Mouse (Mus musculus): Measurements from ENCODE around the gene Rpl18.

Gene Rpl18

DNA sequence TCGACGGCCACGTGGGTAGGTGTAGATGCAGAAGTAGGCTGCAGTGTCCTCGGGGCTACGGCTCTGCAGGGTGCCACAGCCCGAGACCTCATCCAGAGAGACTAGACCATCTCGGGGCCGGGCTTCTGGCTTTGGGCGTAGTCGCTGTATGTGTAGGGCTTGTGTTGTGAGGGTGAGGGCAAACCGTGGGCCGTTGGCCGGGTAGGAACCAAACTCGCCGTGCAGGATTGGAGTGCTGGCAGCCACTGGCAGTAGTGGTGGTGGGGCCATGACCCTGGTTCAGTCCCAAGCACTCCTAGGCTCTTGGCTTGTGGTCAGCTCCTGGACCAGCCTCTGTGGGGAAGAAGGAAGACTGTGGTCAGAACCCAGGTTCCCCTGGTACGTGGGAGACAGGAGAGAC lies 1.9 kb upstream of the Rpl18 start:
- no peak for DNase-seq (ENCODE audit: low read depth, low spot score)

DNA sequence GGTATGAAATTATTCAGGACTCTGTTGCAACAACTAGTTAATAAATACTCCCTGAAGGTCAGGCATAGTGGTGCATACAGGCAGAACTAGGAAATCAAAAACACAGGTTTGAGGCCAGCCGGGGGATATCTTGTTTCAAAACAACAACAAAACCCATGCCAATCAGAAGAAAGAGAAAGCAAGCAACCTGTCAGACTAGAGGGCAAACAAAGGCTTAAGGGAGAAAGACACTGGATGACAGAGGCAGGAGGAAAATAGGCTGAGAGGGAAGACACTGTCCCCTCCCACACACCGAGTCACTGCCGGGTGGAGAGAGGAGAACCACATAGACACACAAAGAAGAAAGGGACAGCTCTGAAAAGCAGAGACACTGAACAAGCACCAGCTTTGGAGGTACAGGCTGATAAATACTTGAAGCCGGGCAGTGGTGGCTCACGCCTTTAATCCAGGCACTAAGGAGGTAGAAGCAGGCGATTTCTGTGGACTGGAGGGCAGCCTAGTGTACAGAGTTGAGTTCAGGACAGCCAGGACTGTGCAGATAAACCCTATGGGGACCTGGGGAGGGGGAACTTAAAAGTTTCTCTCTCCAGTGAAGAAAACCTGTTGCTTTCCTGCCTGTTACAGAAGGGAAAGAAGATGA lies 1.3 kb upstream of the Rpl18 start:
- no peak for DNase-seq (ENCODE audit: low read depth, low spot score)

DNA sequence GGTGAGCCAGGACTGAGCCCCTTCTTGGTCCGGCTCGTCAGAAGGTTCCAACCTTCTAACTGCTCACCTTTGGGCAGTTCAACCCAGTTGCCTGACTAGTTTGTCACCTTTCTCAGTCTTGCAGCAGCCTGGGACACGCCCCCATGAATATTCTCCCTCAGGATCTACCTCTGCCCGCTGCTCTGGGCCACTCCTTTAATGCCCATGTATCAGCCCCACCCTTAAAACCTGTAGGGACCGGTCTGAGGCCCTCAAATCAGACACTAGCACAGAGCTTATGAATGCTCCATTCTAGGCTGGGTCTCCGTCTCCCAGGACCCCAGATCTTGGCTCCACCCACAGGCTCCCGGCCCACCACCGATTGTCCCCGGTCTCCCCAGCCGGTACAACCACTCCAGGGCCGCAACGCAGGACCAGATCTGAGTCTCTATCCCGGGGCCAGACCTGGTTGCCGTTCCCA lies 597 bp upstream of the Rpl18 start:
- DNase-seq (ENCODE audit: low read depth, low spot score): no peak

DNA sequence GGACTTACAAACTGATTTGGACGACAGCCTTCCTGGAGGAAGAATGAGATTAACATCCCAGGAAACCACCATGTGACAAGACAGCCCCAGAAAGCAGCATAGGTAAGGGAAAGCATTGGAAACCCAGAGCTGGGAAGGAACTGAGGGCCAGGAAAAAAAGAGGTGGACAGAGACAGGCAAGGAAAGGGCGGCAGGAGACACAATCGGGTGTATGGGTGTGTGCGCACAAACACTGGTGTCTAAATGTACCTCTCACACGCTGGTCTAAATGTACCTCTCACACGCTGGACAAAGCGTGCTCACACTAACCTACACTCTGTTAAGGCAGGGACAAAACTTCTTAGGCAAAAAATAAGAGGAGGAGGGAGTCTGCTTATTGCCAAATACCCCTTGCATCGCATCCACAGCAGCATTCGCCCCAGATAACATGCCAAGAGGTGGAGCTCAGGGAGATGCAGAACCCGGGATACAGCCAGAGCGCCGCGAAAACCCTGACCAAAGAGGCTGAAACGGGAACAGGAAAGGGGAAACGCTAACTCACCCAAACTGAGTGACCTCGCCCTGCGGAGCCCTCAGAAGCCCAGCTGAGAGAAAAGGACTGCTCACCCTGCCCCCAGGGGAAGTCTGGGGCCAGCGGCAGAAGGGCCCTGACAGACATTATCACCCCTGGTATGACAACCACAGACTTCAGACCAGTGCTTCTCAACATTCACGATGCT lies 643 bp downstream of the Rpl18 start:
- no peak for DNase-seq (ENCODE audit: low read depth, low spot score)

DNA sequence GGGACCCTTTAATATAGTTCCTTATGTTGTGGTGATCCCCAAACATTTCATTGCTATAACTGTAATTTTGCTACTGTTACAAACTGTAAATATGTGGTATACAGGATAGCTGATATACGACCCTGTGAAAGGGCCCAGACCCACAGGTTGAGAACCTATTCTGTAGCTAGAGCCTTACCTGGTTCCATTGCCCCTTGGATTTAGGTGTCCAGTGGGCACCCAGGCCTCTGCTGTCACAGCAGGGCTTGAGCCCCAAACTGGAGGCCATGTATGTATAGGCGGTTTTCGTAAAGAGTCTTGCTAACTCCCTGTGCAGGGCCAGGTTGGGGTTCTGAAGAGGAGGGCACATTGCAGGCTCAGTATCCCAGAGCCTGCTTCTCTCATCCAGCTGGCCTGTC lies 1.2 kb downstream of the Rpl18 start:
- no peak for DNase-seq (ENCODE audit: low read depth, low spot score)

DNA sequence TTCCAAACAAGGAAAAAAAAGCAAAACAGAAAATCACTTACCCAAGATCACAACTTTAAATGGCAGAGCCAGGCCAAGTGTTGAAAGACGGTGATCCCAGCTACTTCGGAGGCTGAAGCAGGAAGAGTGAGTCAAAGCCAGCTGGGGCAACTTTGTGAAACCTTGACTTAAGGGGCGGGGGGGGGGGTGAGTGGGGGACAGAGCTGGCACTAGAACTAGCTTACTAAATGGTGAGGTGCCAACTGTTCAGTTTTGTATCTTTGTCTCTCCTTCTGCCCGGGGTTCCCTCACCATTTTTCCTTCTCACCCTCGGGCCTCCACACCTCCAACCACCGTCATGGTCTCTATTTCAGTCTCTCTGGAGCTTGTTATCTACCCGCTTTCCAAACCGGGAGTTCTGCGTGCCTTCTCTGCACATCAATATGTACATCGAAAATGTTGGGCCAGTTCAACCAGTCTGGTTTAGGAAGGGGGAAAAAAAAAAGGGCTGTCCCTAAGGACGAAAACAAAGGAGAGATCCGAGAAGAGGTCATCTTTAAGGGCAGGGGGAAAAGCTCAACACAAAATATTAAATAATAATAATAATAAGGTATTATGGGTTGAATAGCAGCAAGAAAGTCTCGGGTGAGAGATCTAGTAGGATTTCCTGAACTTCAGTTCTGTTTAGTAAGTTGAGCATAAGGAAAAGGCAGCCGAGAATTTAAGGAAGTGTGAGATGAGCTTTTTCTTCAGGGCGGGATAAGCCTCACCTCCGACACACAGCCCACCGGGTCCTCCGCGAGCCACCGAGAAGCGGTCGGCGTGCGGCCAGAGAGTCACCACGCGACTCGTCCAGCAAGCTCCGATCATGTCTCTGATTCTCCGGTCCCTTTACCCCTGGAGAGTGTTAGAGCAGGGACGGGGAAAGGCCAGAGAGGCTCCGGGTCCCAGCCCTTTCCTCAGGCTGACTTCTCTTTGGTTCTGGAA lies 2.0 kb downstream of the Rpl18 start:
- DNase-seq (ENCODE audit: low read depth, low spot score): no peak

DNA sequence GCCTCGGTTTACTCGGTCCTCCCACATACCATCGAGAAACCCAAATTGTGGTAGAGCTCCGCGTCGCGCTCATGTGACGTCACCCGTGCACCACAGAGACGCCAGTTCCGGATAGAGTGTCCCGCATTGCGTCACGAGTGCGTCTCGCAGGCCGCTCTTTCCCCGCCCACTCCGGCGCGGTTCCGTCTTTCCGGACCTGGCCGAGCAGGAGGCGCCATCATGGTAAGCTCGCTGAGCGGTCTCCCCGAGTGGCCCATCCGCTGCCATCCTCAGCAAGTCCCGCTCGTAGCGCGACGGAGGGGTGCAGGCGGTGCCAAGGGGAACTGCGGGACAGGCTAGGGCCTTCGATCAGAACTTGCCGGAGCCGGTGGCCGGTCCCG lies 2.7 kb downstream of the Rpl18 start, which contains the start of gene Sphk2:
Gene Sphk2 (minus strand): TSS at position 85 of the 380 bp plus-strand sequence.
- DNase-seq (ENCODE audit: low read depth, low spot score): peak; percentile 97

DNA sequence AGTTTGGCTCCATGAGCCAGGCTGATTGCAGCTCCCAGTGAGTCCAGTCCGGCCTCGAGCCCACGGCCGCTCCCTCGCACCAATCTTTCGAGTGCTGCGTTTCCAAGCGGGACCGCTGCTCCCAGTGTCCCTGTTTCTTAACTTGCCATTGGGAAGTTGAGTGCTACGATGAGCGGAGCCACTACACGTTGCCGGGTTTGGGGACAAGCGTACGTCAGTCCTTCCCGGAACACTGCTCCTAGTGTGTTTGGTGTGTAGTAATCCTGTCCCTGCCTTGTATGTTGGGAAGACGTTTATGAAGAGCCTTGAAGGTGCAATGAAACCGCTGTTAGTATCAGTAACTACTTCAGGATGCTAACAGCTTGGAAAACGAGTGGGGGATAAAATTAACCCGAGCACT lies 3.1 kb downstream of the Rpl18 start:
- DNase-seq (ENCODE audit: low read depth, low spot score): no peak

DNA sequence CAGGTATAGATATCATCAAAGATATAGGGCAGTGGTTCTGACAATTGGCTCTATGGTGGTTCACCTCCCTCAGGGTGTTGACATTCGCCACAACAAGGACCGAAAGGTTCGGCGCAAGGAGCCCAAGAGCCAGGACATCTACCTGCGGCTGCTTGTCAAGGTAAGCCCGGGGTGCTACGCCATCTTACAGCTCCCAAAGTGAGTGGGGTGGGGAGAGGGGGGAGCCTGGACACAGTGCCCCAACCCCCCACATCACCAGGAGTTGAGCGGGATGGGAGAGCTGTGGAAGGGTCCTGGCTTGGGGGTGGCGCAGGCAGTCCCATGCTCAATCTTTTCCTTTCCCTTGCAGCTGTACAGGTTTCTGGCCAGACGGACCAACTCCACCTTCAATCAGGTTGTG lies 3.9 kb downstream of the Rpl18 start:
- DNase-seq (ENCODE audit: low read depth, low spot score): no peak

DNA sequence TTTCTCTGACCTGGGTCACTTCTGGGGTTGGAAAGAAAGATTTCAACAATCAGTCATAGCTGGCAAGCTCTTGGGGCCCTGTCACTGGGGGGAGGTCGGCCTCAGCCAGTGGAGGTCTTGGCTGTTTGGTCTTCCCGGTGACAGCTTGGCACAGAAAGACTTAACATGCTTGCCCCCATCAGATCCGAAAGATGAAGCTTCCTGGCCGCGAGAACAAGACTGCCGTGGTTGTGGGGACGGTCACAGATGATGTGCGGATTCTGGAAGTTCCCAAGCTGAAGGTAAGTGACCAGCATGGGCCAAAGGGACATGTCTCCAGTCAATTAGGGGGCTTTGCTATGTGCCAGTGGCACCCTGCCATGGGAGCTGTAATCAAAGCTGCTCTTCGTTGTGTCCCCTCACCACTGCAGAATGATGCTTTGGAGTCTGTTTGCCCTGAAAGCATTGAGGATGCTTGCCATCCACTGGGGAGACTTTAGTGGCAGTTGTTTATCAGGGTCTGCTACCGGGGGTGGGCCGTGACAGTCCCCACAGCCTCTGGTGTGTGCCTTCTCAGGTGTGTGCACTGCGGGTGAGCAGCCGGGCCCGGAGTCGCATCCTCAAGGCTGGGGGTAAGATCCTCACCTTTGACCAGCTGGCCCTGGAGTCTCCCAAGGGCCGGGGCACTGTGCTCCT lies 4.6 kb downstream of the Rpl18 start:
- DNase-seq (ENCODE audit: low read depth, low spot score): no peak

DNA sequence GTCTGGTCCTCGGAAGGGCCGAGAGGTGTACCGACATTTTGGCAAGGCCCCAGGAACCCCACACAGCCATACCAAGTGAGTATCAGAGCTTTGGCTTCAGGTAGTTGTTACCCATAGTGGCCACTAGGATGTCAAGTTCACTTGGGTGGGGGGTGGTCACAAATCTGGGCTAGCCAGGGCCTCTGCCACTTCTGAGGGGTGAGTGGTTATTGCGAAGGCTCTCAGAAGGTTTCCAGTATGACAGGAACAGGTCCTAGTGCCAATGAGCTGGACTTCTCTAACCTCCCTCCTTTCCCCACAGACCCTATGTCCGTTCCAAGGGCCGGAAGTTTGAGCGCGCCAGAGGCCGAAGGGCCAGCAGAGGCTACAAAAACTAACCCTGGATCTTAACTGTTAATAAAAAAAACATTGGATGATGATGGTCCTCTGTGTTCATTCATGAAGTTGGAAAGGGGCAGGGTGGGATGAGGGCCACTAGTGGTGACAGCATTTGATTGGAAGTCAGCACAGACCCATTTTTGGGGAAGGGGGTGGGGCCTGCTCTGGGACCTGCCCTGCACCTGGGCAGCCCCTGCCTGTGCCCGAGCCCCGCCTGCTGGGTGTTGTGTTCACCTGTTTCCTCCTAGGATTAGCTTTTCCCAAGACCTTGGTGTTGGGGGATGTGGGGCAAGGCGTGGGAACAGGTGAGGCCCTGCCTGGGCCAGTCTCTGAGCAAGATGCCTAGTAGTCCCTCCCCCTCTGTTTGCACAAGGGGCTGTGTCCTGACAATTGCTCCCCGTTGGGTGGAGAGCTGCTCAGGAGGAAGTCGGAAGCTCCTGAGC lies 5.4 kb downstream of the Rpl18 start, which contains the start of gene Fam83e:
Gene Fam83e (plus strand): TSS at position 800 of the 821 bp plus-strand sequence.
- no peak for DNase-seq (ENCODE audit: low read depth, low spot score)

DNA sequence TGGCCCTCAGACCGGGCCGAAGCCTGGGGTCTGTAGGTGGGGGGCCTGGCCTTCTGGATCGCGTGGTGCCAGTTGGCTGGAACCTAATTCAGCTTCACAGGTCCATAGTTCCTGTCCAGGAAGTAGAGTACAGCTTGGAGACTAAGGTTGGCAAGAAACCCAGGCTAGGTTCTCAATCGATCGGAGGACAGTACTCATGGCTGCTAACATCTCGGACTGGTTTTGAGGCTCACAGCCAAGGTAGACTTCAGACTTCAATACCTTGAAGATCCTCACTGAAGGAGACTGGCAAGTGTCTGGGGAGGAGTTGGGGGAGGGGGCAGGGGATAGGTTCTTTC lies 5.9 kb downstream of the Rpl18 start:
- no peak for DNase-seq (ENCODE audit: low read depth, low spot score)

DNA sequence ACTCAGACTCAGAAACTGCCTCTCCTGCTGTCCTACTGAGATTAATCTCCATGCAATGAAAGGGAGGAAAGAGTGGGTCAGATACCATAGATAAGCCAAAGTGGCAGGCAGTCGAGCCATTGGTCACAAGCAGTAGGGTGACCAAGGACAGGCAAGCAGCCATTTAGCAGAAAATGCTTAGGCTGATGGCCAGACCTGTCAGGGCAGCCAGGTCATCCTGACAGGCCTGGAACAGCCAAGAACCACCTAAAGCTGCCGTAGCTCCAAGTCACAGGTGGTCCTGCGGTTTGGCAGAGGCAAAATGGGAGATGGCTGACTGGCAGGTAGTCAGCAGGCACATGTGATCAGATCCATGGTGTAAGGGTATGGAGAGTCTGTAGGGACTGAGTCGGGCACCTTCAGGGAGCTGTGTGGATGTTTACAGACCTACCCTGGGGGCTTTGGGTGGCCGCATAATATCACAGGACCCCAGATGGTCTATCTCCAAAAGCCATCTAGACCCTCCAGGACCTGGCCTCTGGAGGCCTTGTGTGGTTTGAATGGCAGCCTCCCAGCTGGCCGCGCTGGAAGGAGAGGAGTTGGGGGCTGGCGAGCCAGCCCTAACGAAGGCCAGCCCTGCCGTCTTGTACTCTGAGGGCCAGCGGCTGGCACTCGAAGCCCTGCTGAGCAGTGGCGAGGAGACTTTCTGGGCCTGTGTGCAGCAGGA lies 6.5 kb downstream of the Rpl18 start:
- no peak for DNase-seq (ENCODE audit: low read depth, low spot score)

DNA sequence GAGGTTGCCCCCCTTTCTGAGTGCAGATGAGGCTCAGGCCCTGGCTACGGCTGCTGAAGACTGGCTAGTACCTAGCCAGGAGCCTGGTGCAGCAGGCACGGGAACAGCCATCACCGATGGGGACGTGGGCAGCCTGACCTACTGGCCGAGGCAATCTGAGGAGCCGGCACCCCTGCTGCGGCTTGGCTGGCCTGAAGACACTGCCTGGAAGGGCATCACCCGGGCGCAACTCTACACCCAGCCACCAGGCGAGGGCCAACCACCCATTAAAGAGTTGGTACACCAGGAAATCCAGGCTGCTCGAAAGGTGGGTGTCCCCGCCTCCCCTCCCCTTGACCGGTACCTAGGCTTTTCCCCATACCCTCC lies 7.1 kb downstream of the Rpl18 start:
- DNase-seq (ENCODE audit: low read depth, low spot score): no peak

DNA sequence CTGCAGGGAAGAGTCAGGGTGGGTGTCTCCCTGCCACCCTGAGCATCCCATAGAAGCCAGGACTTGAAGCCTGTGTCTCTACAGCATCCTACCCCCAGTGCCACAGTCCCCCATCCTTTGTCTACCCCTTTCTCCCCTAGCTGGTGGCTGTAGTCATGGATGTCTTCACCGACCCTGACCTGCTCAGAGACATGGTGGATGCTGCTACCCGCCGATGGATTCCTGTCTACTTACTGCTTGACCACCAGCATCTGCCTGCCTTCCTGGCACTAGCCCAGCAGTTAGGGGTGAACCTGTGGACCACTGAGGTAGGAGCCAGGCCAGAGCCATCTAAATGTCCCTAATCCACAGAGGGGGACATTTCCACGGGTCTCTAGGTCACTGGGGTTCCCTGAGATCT lies 8.0 kb downstream of the Rpl18 start:
- DNase-seq (ENCODE audit: low read depth, low spot score): no peak

DNA sequence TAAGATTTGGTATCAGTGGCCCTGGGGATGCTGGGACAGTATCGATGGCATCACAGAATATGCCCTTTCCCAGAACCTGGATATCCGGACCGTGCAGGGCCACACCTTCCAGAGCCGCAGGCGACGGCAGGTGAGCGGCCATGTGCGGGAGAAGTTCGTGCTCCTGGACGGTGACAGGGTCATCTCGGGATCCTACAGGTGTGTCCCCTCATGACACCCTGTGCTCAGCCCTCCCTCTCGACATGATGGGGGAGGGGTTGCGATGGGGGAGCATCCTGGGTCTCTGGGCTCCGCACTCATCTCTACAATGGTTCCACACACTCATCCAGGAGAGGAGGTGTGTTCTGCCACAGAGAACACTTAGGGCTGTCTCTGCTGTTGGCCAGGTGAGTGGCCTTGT lies 8.5 kb downstream of the Rpl18 start:
- DNase-seq (ENCODE audit: low read depth, low spot score): no peak

DNA sequence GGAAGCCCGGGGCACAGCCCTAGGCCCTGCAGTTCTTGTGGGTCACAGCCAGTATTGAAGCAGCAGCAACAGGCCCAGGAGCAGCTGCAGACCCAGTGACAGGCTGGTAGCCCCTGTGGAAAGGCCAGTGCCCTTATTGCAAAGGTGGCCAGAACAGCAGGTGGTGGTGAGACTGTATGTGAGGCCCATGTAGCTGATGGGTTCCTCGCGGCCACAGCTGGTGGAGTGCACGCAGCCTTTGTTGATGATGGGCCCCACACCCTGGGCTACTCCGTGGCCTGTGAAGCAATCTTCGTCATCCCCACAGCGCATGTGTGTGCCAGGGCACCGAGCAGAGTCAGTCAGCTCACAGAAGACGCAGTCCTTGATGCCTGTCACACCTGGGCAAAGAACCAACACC lies 9.9 kb downstream of the Rpl18 start:
- no peak for DNase-seq (ENCODE audit: low read depth, low spot score)

DNA sequence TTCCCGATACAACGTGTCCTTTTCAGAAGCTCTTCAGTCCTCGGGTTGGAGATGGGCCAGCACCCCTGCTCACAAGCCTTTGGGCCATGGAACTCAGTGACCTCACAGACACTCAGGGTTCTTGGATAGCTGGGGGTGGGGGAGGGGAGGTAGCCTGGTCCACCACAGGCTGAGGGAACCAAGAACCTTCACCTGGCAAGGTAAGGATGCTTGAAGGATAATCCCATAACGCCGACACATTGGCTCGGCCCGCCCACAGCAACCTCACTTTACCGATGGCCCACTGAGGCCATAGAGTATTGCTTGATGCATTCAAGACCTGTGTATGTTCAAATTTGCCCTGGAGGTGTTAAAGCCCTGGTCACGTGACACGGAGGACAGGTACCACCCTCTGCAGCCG lies 10.5 kb downstream of the Rpl18 start, which contains the start of gene Spaca4:
Gene Spaca4 (minus strand): TSS at position 101 of the 400 bp plus-strand sequence.
- DNase-seq (ENCODE audit: low read depth, low spot score): no peak

DNA sequence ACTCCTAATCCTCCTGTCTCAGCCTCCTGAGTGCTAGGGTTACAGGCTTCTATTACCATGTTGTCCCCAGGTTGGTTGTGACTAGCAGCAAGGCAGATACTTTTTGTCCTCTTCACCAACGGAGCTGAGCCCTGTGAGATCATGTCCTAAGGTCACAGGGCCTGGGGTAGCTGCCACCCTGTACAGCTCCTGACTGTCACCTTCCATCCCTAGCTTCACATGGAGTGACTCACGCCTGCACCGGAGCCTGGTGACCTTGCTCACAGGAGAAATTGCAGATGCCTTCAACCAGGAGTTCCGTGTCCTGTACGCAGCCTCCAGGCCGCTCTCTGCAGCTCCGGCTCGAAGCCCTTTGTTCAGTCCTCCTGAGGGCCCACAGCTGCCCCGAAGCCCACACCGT lies 11.2 kb downstream of the Rpl18 start:
- DNase-seq (ENCODE audit: low read depth, low spot score): no peak

DNA sequence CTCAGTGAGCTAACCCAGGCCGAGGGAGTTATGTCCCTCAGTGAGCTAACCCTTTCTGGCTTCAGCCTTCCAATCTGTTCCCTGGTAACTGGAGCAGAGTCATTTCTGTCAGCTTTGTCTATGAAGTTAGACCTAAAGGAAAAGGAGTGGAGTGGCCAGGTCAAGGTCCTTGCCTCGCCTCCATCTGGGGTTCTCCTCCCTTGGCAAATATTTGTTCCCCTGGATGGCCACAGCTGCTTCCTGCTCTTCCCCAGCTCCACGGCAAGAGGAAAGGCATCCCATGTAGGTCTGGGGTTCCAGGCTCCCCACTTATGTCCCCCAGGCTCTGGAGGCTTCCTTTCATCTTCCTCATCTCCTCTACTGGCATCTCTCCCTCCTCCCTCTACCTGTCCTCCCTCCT lies 12.4 kb downstream of the Rpl18 start:
- DNase-seq (ENCODE audit: low read depth, low spot score): no peak

All from retina, postnatal 7 days (tissue).